Comparison of ENCODE assay signal across 23 mouse cellular contexts in genomic region chr10:18081536-18081935, GRCm38 (mm10). TPM values are rescaled to one million over a fixed set of nuclear protein-coding genes. Genes with fewer than 3 reads are reported as not detected.
DNase-seq lines count a peak whose midpoint lies in the region; ATAC-seq and TF ChIP-seq lines count a peak whose summit lies in the region.
"Had no signal": no experiment of that assay in that cellular context is flagged by ENCODE, and none has a peak within 500 bp of the region (broad histone marks: within the 10 kb centered on the region; RNA-seq: fewer than 3 reads in every experiment).

No protein-coding gene starts in this region.

- no peaks in the 10 kb centered on the region for H3K27me3 ChIP-seq in C2C12 (ENCODE audit: control insufficient read depth, insufficient read depth, insufficient read length)
- H3K27me3 ChIP-seq in forebrain, postnatal 0 days (ENCODE audit: insufficient read depth, low read length): no peaks in the 10 kb centered on the region
- H3K27me3 ChIP-seq in midbrain, postnatal 0 days (ENCODE audit: insufficient read depth, low read length): no peaks in the 10 kb centered on the region
- H3K27me3 ChIP-seq: embryonic facial prominence, embryonic 12.5 days; forebrain, embryonic 13.5 days; heart, embryonic 15.5 days had no signal

- peak; percentile 60 for DNase-seq in NIH3T3 (ENCODE audit: low read depth)
- DNase-seq in fibroblast of lung, adult 2 months (ENCODE audit: low read depth): peak; percentile 30
- DNase-seq in ovary, postnatal 14 days (ENCODE audit: low spot score): no peak
- DNase-seq in ovary, postnatal 10 days (ENCODE audit: low spot score): no peak
- no peak for DNase-seq in forebrain, postnatal 0 days
- no peak for DNase-seq in midbrain, postnatal 0 days (ENCODE audit: low spot score)
- DNase-seq: adrenal gland, adult 8-10 months; adrenal gland, postnatal 36 days; cerebellum, adult 11 months; cerebellum, adult 8-10 months; cerebellum, postnatal 14 days; gastrocnemius, postnatal 10 days; heart, adult 2 months; heart, postnatal 14 days; kidney, adult 2 months had no signal

- no peak overlapping the region for H3K4me2 ChIP-seq in forebrain, postnatal 0 days (ENCODE audit: low read depth)
- H3K4me2 ChIP-seq in midbrain, postnatal 0 days (ENCODE audit: low read depth, low read length, poor library complexity, severe bottlenecking): no peak overlapping the region
- H3K4me2 ChIP-seq: embryonic facial prominence, embryonic 12.5 days; forebrain, embryonic 13.5 days; heart, embryonic 11.5 days; heart, embryonic 15.5 days; hindbrain, embryonic 14.5 days had no signal

- H3ac ChIP-seq in C2C12 (ENCODE audit: control insufficient read depth, insufficient read length, low read depth): no peak overlapping the region

- no peak for ATAC-seq in forebrain, postnatal 0 days
- no peak for ATAC-seq in midbrain, postnatal 0 days (ENCODE audit: low FRiP score)
- ATAC-seq: forebrain, embryonic 13.5 days; intestine, embryonic 16.5 days had no signal

- no peaks in the 10 kb centered on the region for H3K4me1 ChIP-seq in forebrain, postnatal 0 days (ENCODE audit: insufficient read depth)
- no peaks in the 10 kb centered on the region for H3K4me1 ChIP-seq in midbrain, postnatal 0 days (ENCODE audit: insufficient read depth, low read length)
- H3K4me1 ChIP-seq: embryonic facial prominence, embryonic 12.5 days; hindbrain, embryonic 10.5 days had no signal

- no peaks in the 10 kb centered on the region for H3K9me3 ChIP-seq in forebrain, postnatal 0 days (ENCODE audit: low read length)
- no peaks in the 10 kb centered on the region for H3K9me3 ChIP-seq in midbrain, postnatal 0 days (ENCODE audit: low read length)
- H3K9me3 ChIP-seq: embryonic facial prominence, embryonic 12.5 days; heart, embryonic 15.5 days had no signal

- 89% methylated on average over 1 of the region's 1 CpGs for WGBS in forebrain, postnatal 0 days
- WGBS in midbrain, postnatal 0 days: 76% methylated on average over 1 of the region's 1 CpGs

- H3K27ac ChIP-seq in forebrain, postnatal 0 days (ENCODE audit: low read depth, low read length): no peak overlapping the region
- H3K27ac ChIP-seq in midbrain, postnatal 0 days (ENCODE audit: low read depth, low read length): no peak overlapping the region
- H3K27ac ChIP-seq: embryonic facial prominence, embryonic 12.5 days; forebrain, embryonic 13.5 days; heart, adult 2 months; heart, embryonic 15.5 days; hindbrain, embryonic 10.5 days had no signal

- no peak overlapping the region for H3K9ac ChIP-seq in forebrain, postnatal 0 days
- no peak overlapping the region for H3K9ac ChIP-seq in midbrain, postnatal 0 days (replicated peaks; ENCODE audit: low read length, poor library complexity, severe bottlenecking)
- H3K9ac ChIP-seq: embryonic facial prominence, embryonic 12.5 days; forebrain, embryonic 13.5 days; heart, embryonic 15.5 days; hindbrain, embryonic 14.5 days had no signal

- H3K36me3 ChIP-seq in C2C12 (ENCODE audit: control insufficient read depth, insufficient read depth): peaks cover 8% of the 10 kb centered on the region
- H3K36me3 ChIP-seq in forebrain, postnatal 0 days (ENCODE audit: insufficient read depth): no peaks in the 10 kb centered on the region
- no peaks in the 10 kb centered on the region for H3K36me3 ChIP-seq in midbrain, postnatal 0 days (ENCODE audit: insufficient read depth, low read length)
- H3K36me3 ChIP-seq: embryonic facial prominence, embryonic 12.5 days; heart, embryonic 15.5 days had no signal

- H3K4me3 ChIP-seq in C2C12 (ENCODE audit: insufficient read depth, poor library complexity, severe bottlenecking): no peak overlapping the region
- no peak overlapping the region for H3K4me3 ChIP-seq in forebrain, postnatal 0 days (ENCODE audit: low read depth, low read length)
- H3K4me3 ChIP-seq in midbrain, postnatal 0 days (ENCODE audit: low read depth, low read length): no peak overlapping the region
- H3K4me3 ChIP-seq: embryonic facial prominence, embryonic 12.5 days; forebrain, embryonic 13.5 days; heart, adult 2 months; heart, embryonic 15.5 days; hindbrain, embryonic 10.5 days had no signal

- peaks cover 78% of the 10 kb centered on the region for H3K79me2 ChIP-seq in C2C12 (ENCODE audit: control insufficient read depth, insufficient read depth)

- H3K79me3 ChIP-seq in C2C12 (ENCODE audit: low read depth): peaks cover 52% of the 10 kb centered on the region

- no peak for TF ChIP-seq CTCF in C2C12 (IDR thresholded peaks at IDR 0.05; ENCODE audit: control insufficient read depth, insufficient read depth, insufficient read length)
- no peak for TF ChIP-seq CTCF in forebrain, postnatal 0 days (IDR thresholded peaks at IDR 0.05; ENCODE audit: low read depth)
- TF ChIP-seq CTCF in midbrain, postnatal 0 days (IDR thresholded peaks at IDR 0.05): no peak

TF ChIP-seq in C2C12, 6 proteins besides CTCF, POLR2A, EP300 and RAD21:
- TF ChIP-seq MYOD1 (IDR thresholded peaks at IDR 0.05; ENCODE audit: control insufficient read depth, insufficient read length, low read depth): no peak
- TF ChIP-seq FOSL1 (IDR thresholded peaks at IDR 0.05; ENCODE audit: insufficient read depth, low read length, poor library complexity, severe bottlenecking): peak; percentile 38
TF ChIP-seq in C2C12: peak in this region for 1.

RNA-seq across cellular contexts. Expression of gene Reps1, which starts 25.9 kb away (rescaled TPM):
- 28.9 TPM for polyA plus RNA-seq in C2C12 (2012; fragmentation: generic; extraction: Trizol)
- 52.9 and 64.3 TPM in 2 replicates for total RNA-seq in forebrain, postnatal 0 days (2014; rRNA removed)
- 13.3 and 13.9 TPM in 2 replicates for polyA plus RNA-seq in forebrain, postnatal 0 days (2015; fragmentation: Nextera tagmentation; extraction: Ambion mirVana)
- total RNA-seq in midbrain, postnatal 0 days (2014; rRNA removed): 72.0 and 75.5 TPM in 2 replicates
- polyA plus RNA-seq in midbrain, postnatal 0 days (2015; fragmentation: Nextera tagmentation; extraction: Ambion mirVana): 16.0 and 22.5 TPM in 2 replicates

RNA-seq across cellular contexts. Expression of gene Abracl, which starts 58.4 kb away (rescaled TPM):
- 155 TPM for polyA plus RNA-seq in C2C12 (2012; fragmentation: generic; extraction: Trizol)
- total RNA-seq in forebrain, postnatal 0 days (2014; rRNA removed): 39.1 and 95.3 TPM in 2 replicates
- 71.2 and 132 TPM in 2 replicates for polyA plus RNA-seq in forebrain, postnatal 0 days (2015; fragmentation: Nextera tagmentation; extraction: Ambion mirVana)
- total RNA-seq in midbrain, postnatal 0 days (2014; rRNA removed): 9.7 and 19.2 TPM in 2 replicates
- polyA plus RNA-seq in midbrain, postnatal 0 days (2015; fragmentation: Nextera tagmentation; extraction: Ambion mirVana): 36.8 and 42.0 TPM in 2 replicates

Comparison
In these comparisons a context has a peak if more than half of its experiments do, and no peak if none do; other contexts are left out.
1. DNase-seq: peak in NIH3T3 (single experiment) and fibroblast of lung, adult 2 months (single experiment); none in ovary, postnatal 14 days (single experiment), ovary, postnatal 10 days (single experiment), forebrain, postnatal 0 days (single experiment) and midbrain, postnatal 0 days (single experiment).